Mouse (Mus musculus) liver, embryonic 16.5 days (tissue): Measurements from ENCODE around the gene Nemp2. TPM values are rescaled to one million over a fixed set of nuclear protein-coding genes. Genes with fewer than 3 reads are reported as not detected.
"Not testable (repeated sequence)": the region's sequence is repeated elsewhere in the genome, so short reads cannot be mapped to it uniquely, and the experiment has no call there.

Experiments used
- ATAC-seq: fragments of 200-750 bp; cut with Nextera tagmentation; 2 replicates; pipeline ENCODE4 v1.8.0; 2017; ENCODE audit warnings: low read depth, mild to moderate bottlenecking, moderate number of reproducible peaks, moderate library complexity
- H3K27ac ChIP-seq: fragments of 300-500 bp; sonication (generic); 2 replicates; pipeline ENCODE4 v1.5.1; 2014; ENCODE audit warnings: mild to moderate bottlenecking, low read length
- H3K27me3 ChIP-seq: fragments of 300-500 bp; sonication (generic); 2 replicates; pipeline ENCODE4 v1.6.1; 2014; ENCODE audit warnings: low read depth, low read length, mixed read lengths; ENCODE audit not compliant: control insufficient read depth, insufficient read depth
- H3K36me3 ChIP-seq: fragments of 300-500 bp; sonication (generic); 2 replicates; pipeline ENCODE4 v1.6.1; 2014; ENCODE audit warnings: mild to moderate bottlenecking; ENCODE audit not compliant: control insufficient read depth, insufficient read depth
- H3K4me1 ChIP-seq: fragments of 300-500 bp; sonication (generic); 2 replicates; pipeline ENCODE4 v1.6.1; 2014; ENCODE audit warnings: low read depth, low read length, mixed read lengths; ENCODE audit not compliant: control insufficient read depth
- H3K4me2 ChIP-seq: fragments of 300-500 bp; sonication (generic); 2 replicates; pipeline ENCODE4 v1.6.1; 2014; ENCODE audit warnings: low read depth, low read length, mixed read lengths
- H3K4me3 ChIP-seq: fragments of 300-500 bp; sonication (generic); 2 replicates; pipeline ENCODE4 v1.5.1; 2014; ENCODE audit warnings: low read depth, mild to moderate bottlenecking, low read length
- H3K9ac ChIP-seq: fragments of 300-500 bp; sonication (generic); 2 replicates; pipeline ENCODE4 v1.6.1; 2014; ENCODE audit warnings: low read depth, low read length
- H3K9me3 ChIP-seq: fragments of 300-500 bp; sonication (generic); replicated peaks from 2 replicates; pipeline ENCODE4 v1.6.1; 2016; ENCODE audit warnings: low read length; ENCODE audit not compliant: control insufficient read depth
- WGBS: fragments of 180-500 bp; shearing (Covaris S2); extraction: QIAGEN DNeasy Blood & Tissue Kit; methylation state at CpG from one replicate; pipeline ENCODE4 v1.1.7; 2014; ENCODE audit not compliant: insufficient replicate concordance; 5-methylcytosine and 5-hydroxymethylcytosine counted together
- polyA plus RNA-seq: library from polyadenylated mRNA; unstranded; fragments of >200 nt; fragmentation: Nextera tagmentation; extraction: Ambion mirVana; gene quantifications from 2 replicates; pipeline ENCODE4 v1.2.1, GENCODE M21; 2015

Gene Nemp2
- polyA plus RNA-seq, 1 experiment from 2014 or later: 1.5 TPM

GRCm38 (mm10) chr1:52663228-52663627 lies 32.7 kb downstream of the Nemp2 start:
- H3K27me3 ChIP-seq: no peaks in the 10 kb centered on the region
- H3K4me1 ChIP-seq: no peaks in the 10 kb centered on the region
- H3K9me3 ChIP-seq: no peaks in the 10 kb centered on the region
- no peak overlapping the region for H3K4me3 ChIP-seq
- ATAC-seq: no peak
- 80% methylated on average over 7 of the region's 7 CpGs for WGBS
- H3K4me2 ChIP-seq: no peak overlapping the region
- H3K9ac ChIP-seq: no peak overlapping the region
- H3K36me3 ChIP-seq: no peaks in the 10 kb centered on the region
- H3K27ac ChIP-seq: no peak overlapping the region

GRCm38 (mm10) chr1:52668743-52669323 lies 38.3 kb downstream of the Nemp2 start:
- H3K9me3 ChIP-seq: no peaks in the 10 kb centered on the region
- H3K4me3 ChIP-seq: no peak overlapping the region
- H3K36me3 ChIP-seq: no peaks in the 10 kb centered on the region
- WGBS: 51% methylated on average over 7 of the region's 7 CpGs
- no peak overlapping the region for H3K4me2 ChIP-seq
- H3K9ac ChIP-seq: no peak overlapping the region
- no peaks in the 10 kb centered on the region for H3K27me3 ChIP-seq
- no peak for ATAC-seq
- H3K27ac ChIP-seq: no peak overlapping the region
- H3K4me1 ChIP-seq: no peaks in the 10 kb centered on the region

GRCm38 (mm10) chr1:52669931-52670330 lies 39.4 kb downstream of the Nemp2 start:
- H3K4me2 ChIP-seq: no peak overlapping the region
- 57% methylated on average over 1 of the region's 1 CpGs for WGBS
- ATAC-seq: no peak

DNA sequence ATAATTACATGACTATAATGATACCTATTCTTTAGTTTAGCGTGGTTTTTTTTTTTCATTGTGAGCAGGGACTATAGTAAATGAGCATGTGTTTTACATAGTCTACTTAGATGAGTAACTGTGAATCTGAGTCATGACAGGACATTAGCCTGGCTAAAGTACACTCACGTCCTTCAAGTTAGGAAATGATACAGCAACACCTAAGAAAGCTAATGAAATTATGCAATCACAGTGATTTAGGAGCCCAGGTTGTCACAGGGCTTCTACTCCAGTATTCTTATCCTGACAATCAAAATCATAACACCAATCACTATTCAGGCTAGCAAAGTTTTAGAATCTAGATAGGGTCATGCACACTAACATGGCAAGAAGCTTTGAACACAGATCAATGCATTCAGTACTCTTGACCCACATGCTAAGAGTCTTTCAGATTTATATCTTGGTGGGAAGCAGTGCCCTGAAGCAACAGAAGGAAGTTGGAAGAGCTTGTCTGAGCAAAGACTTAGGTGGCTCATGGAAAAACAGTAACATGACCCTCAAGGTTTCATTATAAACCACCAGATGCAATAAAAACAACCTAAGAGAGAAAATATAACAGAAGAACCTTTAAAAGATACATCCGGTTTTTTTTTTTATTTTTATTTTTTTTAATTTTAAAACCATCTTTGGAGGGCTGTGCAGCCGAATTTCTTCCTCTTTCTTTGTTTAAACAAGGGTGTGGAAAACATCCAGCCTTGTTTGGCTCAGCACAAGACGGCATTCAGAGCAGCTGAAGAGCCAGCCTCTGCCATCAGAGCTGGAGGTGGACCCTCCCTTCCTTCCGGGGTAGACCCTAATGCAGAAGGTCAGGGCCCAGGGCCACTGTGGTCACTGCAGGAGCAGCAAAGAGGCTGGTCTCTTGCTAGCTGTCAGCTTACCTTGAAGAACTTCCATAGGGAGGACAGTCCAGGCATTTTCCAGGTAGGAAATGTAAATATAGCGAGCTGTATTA lies 45.4 kb downstream of the Nemp2 start:
- Histone ChIP-seq H3K36me3 (no peaks in the 10 kb centered on the region), H3K27ac (no peak overlapping the region), H3K9me3 (no peaks in the 10 kb centered on the region), H3K9ac (no peak overlapping the region), H3K4me2 (no peak overlapping the region), H3K27me3 (no peaks in the 10 kb centered on the region), H3K4me1 (no peaks in the 10 kb centered on the region), H3K4me3 (no peak overlapping the region)
- ATAC-seq: no peak
- WGBS: 38% methylated on average over 7 of the region's 7 CpGs

More at GRCm38 (mm10) chr1:52669931-52670330, 39.4 kb downstream of the Nemp2 start:
- H3K9me3 ChIP-seq: no peaks in the 10 kb centered on the region
- H3K9ac ChIP-seq: no peak overlapping the region
- no peaks in the 10 kb centered on the region for H3K36me3 ChIP-seq
- no peak overlapping the region for H3K27ac ChIP-seq
- H3K4me1 ChIP-seq: no peaks in the 10 kb centered on the region
- no peak overlapping the region for H3K4me3 ChIP-seq
- H3K27me3 ChIP-seq: no peaks in the 10 kb centered on the region

DNA sequence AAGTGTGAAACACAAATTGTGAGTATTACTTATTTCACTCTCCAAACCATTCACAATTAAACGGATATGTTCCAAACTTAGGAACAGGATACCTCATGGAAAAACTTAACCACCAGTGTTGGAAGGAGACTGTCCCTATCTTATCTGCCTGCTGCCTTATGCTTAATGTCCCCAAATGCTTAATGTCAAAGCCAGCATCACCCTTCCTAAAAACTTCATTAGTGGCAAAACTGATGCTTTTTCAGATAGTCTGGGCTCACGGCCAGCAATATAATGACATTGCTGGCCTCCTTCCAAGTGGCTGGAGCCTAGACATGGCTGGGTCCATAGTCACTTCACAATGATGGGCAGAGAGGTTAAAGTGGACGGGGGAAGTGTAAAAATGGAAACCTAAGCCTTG lies 46.1 kb downstream of the Nemp2 start:
- Histone ChIP-seq H3K9ac (no peak overlapping the region), H3K4me1 (no peaks in the 10 kb centered on the region), H3K9me3 (no peaks in the 10 kb centered on the region), H3K4me2 (no peak overlapping the region), H3K4me3 (no peak overlapping the region), H3K27ac (no peak overlapping the region), H3K36me3 (no peaks in the 10 kb centered on the region), H3K27me3 (no peaks in the 10 kb centered on the region)
- WGBS: 52% methylated on average over 3 of the region's 3 CpGs
- no peak for ATAC-seq

- no peak overlapping the region for H3K27ac ChIP-seq
Observed at GRCm38 (mm10) chr1:52683550-52683949, 53.0 kb downstream of the Nemp2 start.

DNA sequence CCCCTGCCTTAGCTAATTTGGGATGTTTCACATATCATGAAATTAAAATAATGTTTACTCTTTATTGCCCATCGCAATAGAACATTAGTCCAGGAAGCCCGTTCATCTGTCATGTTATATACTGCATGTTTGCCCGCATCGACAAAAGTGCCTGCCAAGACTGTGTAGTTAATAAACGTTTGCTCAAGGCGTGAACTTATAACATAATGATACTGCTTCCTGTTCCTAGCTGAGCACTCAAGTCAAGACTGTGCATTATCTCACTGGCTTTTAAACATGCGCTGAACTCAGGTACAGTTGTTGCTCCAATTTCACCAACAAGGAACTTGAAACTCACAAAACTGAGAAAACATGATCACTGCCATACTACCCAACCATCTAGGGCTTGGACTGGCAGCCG lies 57.1 kb downstream of the Nemp2 start:
- Histone ChIP-seq H3K4me2 (no peak overlapping the region), H3K4me3 (no peak overlapping the region), H3K36me3 (no peaks in the 10 kb centered on the region), H3K9ac (no peak overlapping the region), H3K27me3 (no peaks in the 10 kb centered on the region), H3K9me3 (no peaks in the 10 kb centered on the region), H3K27ac (no peak overlapping the region), H3K4me1 (no peaks in the 10 kb centered on the region)
- 69% methylated on average over 8 of the region's 8 CpGs for WGBS
- ATAC-seq: no peak

More at GRCm38 (mm10) chr1:52683550-52683949, 53.0 kb downstream of the Nemp2 start:
- Histone ChIP-seq H3K4me2 (no peak overlapping the region), H3K27me3 (no peaks in the 10 kb centered on the region), H3K4me3 (no peak overlapping the region), H3K9ac (no peak overlapping the region), H3K9me3 (no peaks in the 10 kb centered on the region), H3K36me3 (no peaks in the 10 kb centered on the region), H3K4me1 (no peaks in the 10 kb centered on the region)
- WGBS: 49% methylated on average over 4 of the region's 4 CpGs
- ATAC-seq: no peak

DNA sequence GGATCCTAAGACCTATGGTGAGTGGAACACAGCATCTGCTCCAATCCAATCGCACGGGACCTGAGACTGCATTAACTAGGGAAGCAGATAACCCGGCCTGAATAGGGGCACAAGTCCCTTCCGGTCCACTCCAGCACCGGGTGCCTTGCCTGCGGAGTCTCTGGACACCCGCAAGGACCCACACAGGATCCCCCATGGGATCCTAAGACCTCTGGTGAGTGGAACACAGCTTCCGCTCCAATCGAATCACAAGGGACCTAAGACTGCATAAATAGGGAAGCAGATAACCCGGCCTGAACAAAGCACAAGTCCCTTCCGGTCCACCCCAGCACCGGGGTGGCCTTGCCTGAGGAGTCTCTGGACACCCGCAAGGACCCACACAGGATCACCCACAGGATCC lies 64.0 kb downstream of the Nemp2 start:
- not testable (repeated sequence) for H3K9me3 ChIP-seq, H3K9ac ChIP-seq, H3K4me1 ChIP-seq, H3K27me3 ChIP-seq, H3K27ac ChIP-seq, ATAC-seq, H3K4me3 ChIP-seq, H3K4me2 ChIP-seq, H3K36me3 ChIP-seq
- 73% methylated on average over 13 of the region's 13 CpGs for WGBS
